Mouse (Mus musculus) embryonic facial prominence, embryonic 11.5 days (tissue): Measurements from ENCODE around the gene Grin2b. TPM values are rescaled to one million over a fixed set of nuclear protein-coding genes. Genes with fewer than 3 reads are reported as not detected.
A peak's percentile ranks its signal among the peaks of the same experiment; 100 is the strongest.

Source experiments
- ATAC-seq: fragments of 200-750 bp; cut with Nextera tagmentation; replicated peaks from 2 replicates; pipeline ENCODE4 v1.8.0; 2017; ENCODE audit warnings: low read depth; ENCODE audit not compliant: insufficient number of reproducible peaks, low FRiP score, low TSS enrichment
- DNase-seq: peaks from one replicate; pipeline ENCODE4 v3.0.0-alpha.2; 2015; ENCODE audit warnings: low spot score
- H3K27ac ChIP-seq: fragments of 300-500 bp; sonication (generic); replicated peaks from 2 replicates; pipeline ENCODE4 v1.5.1; 2014; ENCODE audit warnings: mild to moderate bottlenecking, low read depth, low read length, control low read depth
- H3K27me3 ChIP-seq: fragments of 300-500 bp; sonication (generic); 2 replicates; pipeline ENCODE4 v1.6.1; 2014; ENCODE audit warnings: mild to moderate bottlenecking, low read length, moderate library complexity, mixed read lengths; ENCODE audit not compliant: control insufficient read depth, insufficient read depth
- H3K36me3 ChIP-seq: fragments of 300-500 bp; sonication (generic); replicated peaks from 2 replicates; pipeline ENCODE4 v1.6.1; 2014; ENCODE audit warnings: low read depth, mild to moderate bottlenecking, low read length, moderate library complexity, mixed read lengths; ENCODE audit not compliant: control insufficient read depth, insufficient read depth
- H3K4me1 ChIP-seq: fragments of 300-500 bp; sonication (generic); 2 replicates; pipeline ENCODE4 v1.6.1; 2014; ENCODE audit warnings: low read length, mixed read lengths; ENCODE audit not compliant: control insufficient read depth, insufficient read depth
- H3K4me2 ChIP-seq: fragments of 300-500 bp; sonication (generic); 2 replicates; pipeline ENCODE4 v1.6.1; 2014; ENCODE audit warnings: low read depth, mild to moderate bottlenecking, control low read depth, low read length, moderate library complexity
- H3K4me3 ChIP-seq: fragments of 300-500 bp; sonication (generic); 2 replicates; pipeline ENCODE4 v1.5.1; 2014; ENCODE audit warnings: low read depth, low read length, control low read depth
- H3K9ac ChIP-seq: fragments of 300-500 bp; sonication (generic); replicated peaks from 2 replicates; pipeline ENCODE4 v1.6.1; 2014; ENCODE audit warnings: mild to moderate bottlenecking, control low read depth, low read length
- H3K9me3 ChIP-seq: fragments of 300-500 bp; sonication (generic); replicated peaks from 2 replicates; pipeline ENCODE4 v1.6.1; 2016; ENCODE audit warnings: mild to moderate bottlenecking, low read length, inconsistent platforms, mixed read lengths; ENCODE audit not compliant: control insufficient read depth
- WGBS: fragments of 180-500 bp; shearing (Covaris S2); extraction: QIAGEN DNeasy Blood & Tissue Kit; methylation state at CpG from one replicate; pipeline ENCODE4 v1.1.7; 2014; 5-methylcytosine and 5-hydroxymethylcytosine counted together
- polyA plus RNA-seq: library from polyadenylated mRNA; unstranded; fragments of >200 nt; fragmentation: Nextera tagmentation; extraction: Ambion mirVana; gene quantifications from 2 replicates; pipeline ENCODE4 v1.2.1, GENCODE M21; 2014

Grin2b gene
- polyA plus RNA-seq, 1 experiment from 2014 or later = 0.45 TPM

DNA sequence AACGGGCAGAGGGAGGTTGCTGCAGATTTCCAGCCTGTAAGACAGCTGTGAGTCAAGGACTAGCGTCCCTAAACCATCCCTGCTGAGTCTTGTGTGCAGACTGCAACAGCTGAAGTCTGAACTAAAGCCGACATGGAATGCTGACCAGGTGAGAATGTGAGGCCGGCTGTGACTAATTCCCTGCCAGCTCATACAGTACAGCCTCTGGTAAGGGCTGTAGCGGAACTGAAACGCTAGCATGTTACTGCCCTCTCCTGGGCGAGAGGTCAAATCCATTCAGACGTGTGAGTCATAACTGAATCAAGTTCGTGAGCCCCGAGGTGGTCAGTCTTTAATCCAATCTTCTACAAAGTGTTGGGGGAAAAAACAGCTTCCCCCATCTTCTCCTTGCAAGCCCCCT lies 42.9 kb downstream of the Grin2b start:
- DNase-seq (peak; percentile 60), ATAC-seq (peak; percentile 79; the same call in 1 of the 2 replicates)
- Histone ChIP-seq H3K9ac (no peak overlapping the region), H3K4me3 (no peak overlapping the region), H3K9me3 (no peaks in the 10 kb centered on the region), H3K4me1 (no peaks in the 10 kb centered on the region), H3K27ac (no peak overlapping the region; the same call in 1 of the 2 replicates), H3K36me3 (no peaks in the 10 kb centered on the region), H3K27me3 (no peaks in the 10 kb centered on the region), H3K4me2 (no peak overlapping the region)
- 32% methylated on average over 10 of the region's 10 CpGs for WGBS

DNA sequence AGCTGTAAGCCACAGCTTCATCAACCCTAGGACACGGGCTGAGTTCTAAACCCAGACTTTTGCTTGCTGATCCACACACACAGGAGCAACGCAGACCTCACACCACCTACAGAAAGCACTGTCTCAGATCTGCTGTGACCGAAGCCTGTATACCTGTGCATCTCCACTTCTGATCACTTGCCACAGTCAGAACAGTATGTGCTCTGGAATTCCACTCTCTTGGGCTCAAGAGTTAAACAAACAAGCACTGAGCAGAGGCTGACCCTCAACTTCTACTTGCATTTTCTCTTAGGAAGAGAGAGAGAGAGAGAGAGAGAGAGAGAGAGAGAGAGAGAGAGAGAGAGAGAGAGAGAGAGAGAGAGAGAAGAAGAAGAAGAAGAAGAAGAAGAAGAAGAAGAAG lies 50.7 kb downstream of the Grin2b start:
- Histone ChIP-seq H3K27me3 (no peaks in the 10 kb centered on the region), H3K9me3 (no peaks in the 10 kb centered on the region), H3K4me1 (no peaks in the 10 kb centered on the region), H3K4me2 (no peak overlapping the region), H3K9ac (no peak overlapping the region), H3K36me3 (no peaks in the 10 kb centered on the region), H3K4me3 (no peak overlapping the region), H3K27ac (no peak overlapping the region)
- 82% methylated on average over 3 of the region's 3 CpGs for WGBS
- DNase-seq (no peak), ATAC-seq (no peak)

GRCm38 (mm10) chr6:136117390-136117789 lies 55.9 kb downstream of the Grin2b start:
- Histone ChIP-seq H3K9ac (no peak overlapping the region), H3K27me3 (no peaks in the 10 kb centered on the region), H3K4me3 (no peak overlapping the region), H3K4me2 (no peak overlapping the region), H3K4me1 (no peaks in the 10 kb centered on the region), H3K9me3 (no peaks in the 10 kb centered on the region), H3K36me3 (no peaks in the 10 kb centered on the region), H3K27ac (no peak overlapping the region)
- no peak for ATAC-seq
- DNase-seq = no peak
- 86% methylated on average over 3 of the region's 3 CpGs for WGBS

- WGBS = 67% methylated on average over 6 of the region's 6 CpGs
- Histone ChIP-seq H3K4me3 (no peak overlapping the region), H3K4me1 (no peaks in the 10 kb centered on the region), H3K27ac (no peak overlapping the region), H3K36me3 (no peaks in the 10 kb centered on the region), H3K4me2 (no peak overlapping the region), H3K9ac (no peak overlapping the region), H3K27me3 (no peaks in the 10 kb centered on the region), H3K9me3 (no peaks in the 10 kb centered on the region)
- DNase-seq (no peak), ATAC-seq (no peak)
Observed at GRCm38 (mm10) chr6:136113639-136114410, 59.5 kb downstream of the Grin2b start.

GRCm38 (mm10) chr6:136109172-136109571 lies 64.1 kb downstream of the Grin2b start:
- Histone ChIP-seq H3K27ac (no peak overlapping the region), H3K4me2 (no peak overlapping the region), H3K4me1 (no peaks in the 10 kb centered on the region), H3K27me3 (no peaks in the 10 kb centered on the region), H3K36me3 (no peaks in the 10 kb centered on the region), H3K4me3 (no peak overlapping the region), H3K9ac (no peak overlapping the region), H3K9me3 (no peaks in the 10 kb centered on the region)
- DNase-seq (no peak), ATAC-seq (no peak)
- 85% methylated on average over 6 of the region's 6 CpGs for WGBS

DNA sequence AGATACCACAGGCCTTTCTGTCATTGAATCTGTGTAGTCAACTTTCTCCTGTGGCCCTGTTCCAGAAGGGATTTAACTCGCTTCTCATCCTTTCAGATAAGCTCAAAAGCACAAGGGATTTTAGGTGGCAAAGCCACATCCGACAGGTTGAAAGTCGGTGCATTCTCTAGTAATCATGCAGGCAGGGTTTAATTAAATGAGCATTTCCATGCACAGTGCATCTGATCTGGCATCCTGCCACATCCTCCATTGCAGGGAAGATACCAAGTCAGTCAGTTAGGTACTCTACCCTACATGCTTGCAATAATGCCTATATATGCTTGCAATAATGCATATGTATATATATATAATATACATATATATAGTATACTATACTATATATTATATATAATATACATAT lies 64.8 kb downstream of the Grin2b start:
- H3K36me3 ChIP-seq = no peaks in the 10 kb centered on the region

GRCm38 (mm10) chr6:136105221-136105620 lies 68.1 kb downstream of the Grin2b start:
- no peak overlapping the region for H3K27ac ChIP-seq
- no peaks in the 10 kb centered on the region for H3K36me3 ChIP-seq
- no peaks in the 10 kb centered on the region for H3K9me3 ChIP-seq
- no peaks in the 10 kb centered on the region for H3K27me3 ChIP-seq
- no peak overlapping the region for H3K9ac ChIP-seq
- H3K4me1 ChIP-seq = no peaks in the 10 kb centered on the region
- DNase-seq (no peak), ATAC-seq (no peak)
- no peak overlapping the region for H3K4me2 ChIP-seq
- H3K4me3 ChIP-seq = no peak overlapping the region
- WGBS = 62% methylated on average over 2 of the region's 2 CpGs

More for the DNA sequence above, 64.8 kb downstream of the Grin2b start:
- Histone ChIP-seq H3K27me3 (no peaks in the 10 kb centered on the region), H3K4me2 (no peak overlapping the region), H3K9ac (no peak overlapping the region), H3K4me3 (no peak overlapping the region), H3K4me1 (no peaks in the 10 kb centered on the region), H3K9me3 (no peaks in the 10 kb centered on the region), H3K27ac (no peak overlapping the region)
- ATAC-seq = no peak
- DNase-seq = no peak
- WGBS = 84% methylated on average over 3 of the region's 3 CpGs

- H3K9ac ChIP-seq = no peak overlapping the region
- ATAC-seq (no peak), DNase-seq (no peak)
- WGBS = 81% methylated on average over 5 of the region's 5 CpGs
- no peaks in the 10 kb centered on the region for H3K36me3 ChIP-seq
- H3K4me2 ChIP-seq = no peak overlapping the region
- no peaks in the 10 kb centered on the region for H3K27me3 ChIP-seq
- H3K4me3 ChIP-seq = no peak overlapping the region
- no peaks in the 10 kb centered on the region for H3K4me1 ChIP-seq
- H3K27ac ChIP-seq = no peak overlapping the region
- H3K9me3 ChIP-seq = no peaks in the 10 kb centered on the region
Observed at GRCm38 (mm10) chr6:136100241-136100640, 73.1 kb downstream of the Grin2b start.
